ENCODE assay signal across 10 mouse cellular contexts in genomic region chr2:107879663-107880062, GRCm38 (mm10).
A peak's percentile ranks its signal among the peaks of the same experiment; 100 is the strongest.
DNase-seq lines count a peak whose midpoint lies in the region; TF ChIP-seq lines count a peak whose summit lies in the region.
"Had no signal": no experiment of that assay in that cellular context is flagged by ENCODE, and none has a peak within 500 bp of the region (broad histone marks: within the 10 kb centered on the region; RNA-seq: fewer than 3 reads in every experiment).

No protein-coding gene starts in this region.

- H3K27me3 ChIP-seq in kidney, adult 2 months (replicated peaks; ENCODE audit: control insufficient read depth, insufficient read depth, low read length): no peaks in the 10 kb centered on the region
- H3K27me3 ChIP-seq: embryonic facial prominence, embryonic 13.5 days; heart, embryonic 13.5 days had no signal

- 24% methylated on average over 2 of the region's 2 CpGs for WGBS in kidney, adult 2 months

- intact Hi-C loops in left cerebral cortex, postnatal 36 days (cut with DNase I): loop anchor here (10.0 kb wide), 1 partner anchor 1525 kb away; no protein-coding TSS in a partner anchor

- DNase-seq in kidney, adult 2 months: peak; percentile 10
- DNase-seq in kidney, postnatal 36 days: no peak
- peak; percentile 9 for DNase-seq in ES-CJ7 (ENCODE audit: low read depth, low spot score)
- peak; percentile 2 for DNase-seq in c-Kit-positive CD71-negative TER-119-negative erythroid progenitor cells, embryonic 14.5 days (ENCODE audit: low read depth)
- DNase-seq in induced T-regulatory cell, adult 2 months (ENCODE audit: low read depth): peak; percentile 1
- no peak for DNase-seq in thymus, postnatal 4 days
- DNase-seq in cerebellum, adult 9-11 months: no peak
- no peak for DNase-seq in left cerebral cortex, postnatal 36 days (ENCODE audit: low spot score in 2 of 2)

- TF ChIP-seq POLR2A in kidney, adult 2 months (IDR thresholded peaks at IDR 0.05; ENCODE audit: low read depth, low read length): no peak

- no peak overlapping the region for H3K4me3 ChIP-seq in kidney, adult 2 months (ENCODE audit: insufficient read depth, low read depth, low read length)
- H3K4me3 ChIP-seq: embryonic facial prominence, embryonic 13.5 days; heart, embryonic 13.5 days had no signal

- no peaks in the 10 kb centered on the region for H3K4me1 ChIP-seq in kidney, adult 2 months (ENCODE audit: control insufficient read depth, insufficient read depth, low read length)
- H3K4me1 ChIP-seq: embryonic facial prominence, embryonic 13.5 days; heart, embryonic 13.5 days had no signal

- no peak for TF ChIP-seq CTCF in kidney, adult 2 months (conservative IDR thresholded peaks at IDR 0.05; ENCODE audit: insufficient read depth, insufficient read length, low read depth, low read length)

- H3K36me3 ChIP-seq in kidney, adult 2 months (ENCODE audit: control insufficient read depth, insufficient read depth, low read length): no peaks in the 10 kb centered on the region
- H3K36me3 ChIP-seq: embryonic facial prominence, embryonic 13.5 days; heart, embryonic 13.5 days had no signal

- H3K27ac ChIP-seq in kidney, adult 2 months (ENCODE audit: insufficient read depth, low read depth, low read length): no peak overlapping the region
- H3K27ac ChIP-seq: embryonic facial prominence, embryonic 13.5 days; heart, embryonic 13.5 days had no signal

Comparison
In these comparisons a context has a peak if more than half of its experiments do, and no peak if none do; other contexts are left out.
1. DNase-seq: peak in kidney, adult 2 months (single experiment), ES-CJ7 (single experiment), c-Kit-positive CD71-negative TER-119-negative erythroid progenitor cells, embryonic 14.5 days (single experiment) and induced T-regulatory cell, adult 2 months (single experiment); none in kidney, postnatal 36 days (0 of 2), thymus, postnatal 4 days (single experiment), cerebellum, adult 9-11 months (single experiment) and left cerebral cortex, postnatal 36 days (0 of 2).